Mouse (Mus musculus) liver (tissue): ENCODE measurements at regions not wholly inside any gene's neighbourhood (a gene's known extent, or its start where the extent isn't known, plus 50 kb on each side); places are given as distances from the start of the nearest gene placed in this dataset.

Experiments used
- DNase-seq: peaks from one replicate; pipeline ENCODE4 v3.0.0-alpha.2; 2020; ENCODE audit warnings: mixed read lengths

DNA sequence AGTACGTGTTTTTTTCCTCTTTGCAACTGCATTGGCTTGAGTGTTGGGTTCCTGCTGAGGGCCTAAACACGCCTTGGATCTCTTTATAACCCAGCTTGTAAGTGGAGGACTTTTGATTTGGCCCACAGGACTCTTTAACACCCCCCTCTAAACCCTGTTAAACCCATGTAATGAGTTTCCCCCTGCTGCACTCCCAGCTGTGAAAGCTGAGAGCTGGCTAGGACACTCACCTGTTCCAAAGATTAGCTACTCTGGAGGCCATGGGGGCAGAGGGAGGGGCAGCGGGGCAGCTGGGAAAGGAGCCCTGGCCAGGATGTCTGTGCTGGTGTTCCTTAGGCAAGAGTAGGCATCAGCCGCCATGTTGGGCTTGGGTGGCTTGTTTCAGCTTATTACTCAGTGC is 128.7 kb upstream of the Irx3 start:
- DNase-seq = no peak

DNA sequence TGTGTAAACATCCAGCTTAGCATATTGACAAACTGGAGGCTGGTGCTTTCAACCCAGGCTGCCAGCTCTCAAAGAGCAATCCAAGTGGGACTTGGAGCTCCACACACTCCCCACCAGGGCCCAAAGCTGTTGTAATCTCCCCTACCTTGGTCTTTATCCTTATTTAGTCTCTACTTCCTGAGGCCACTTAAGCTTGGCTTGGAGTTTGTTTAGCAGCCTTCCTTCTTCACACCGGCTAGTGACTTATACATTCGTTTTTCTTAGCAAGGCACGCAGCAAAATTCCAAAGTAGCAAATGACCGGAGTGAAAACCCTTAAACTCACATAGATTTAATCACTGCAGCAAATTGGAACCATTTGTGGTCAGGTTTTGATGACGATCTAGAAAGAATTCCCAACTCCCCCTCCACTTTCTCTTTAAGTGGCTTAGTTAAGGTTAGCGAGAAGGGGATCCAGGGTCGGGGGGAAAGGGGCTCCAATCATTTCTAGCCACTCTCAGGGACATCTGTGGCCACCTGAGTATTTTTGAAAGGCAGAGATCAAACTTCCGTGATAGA is 124.2 kb upstream of the Irx3 start:
- DNase-seq = no peak

DNA sequence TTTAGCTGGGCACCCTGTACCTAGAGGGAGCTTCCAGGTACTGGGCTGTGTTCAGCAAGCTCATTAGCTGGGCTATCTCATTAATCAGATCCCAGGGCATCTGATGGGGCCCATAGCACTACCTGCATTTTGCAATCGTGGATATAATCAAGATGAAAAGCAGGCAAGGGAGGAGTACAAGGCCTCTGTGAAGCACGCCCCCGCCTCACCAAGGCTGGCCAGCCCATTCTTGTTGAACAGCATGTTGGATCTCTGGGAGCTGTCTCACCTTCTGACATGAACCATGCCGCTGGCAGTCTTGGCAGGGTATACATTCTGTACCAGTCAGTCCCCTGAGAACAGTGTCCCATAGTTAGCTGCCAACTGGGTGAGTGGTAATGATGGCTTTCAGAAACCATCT is 122.3 kb upstream of the Irx3 start:
- DNase-seq = no peak

DNA sequence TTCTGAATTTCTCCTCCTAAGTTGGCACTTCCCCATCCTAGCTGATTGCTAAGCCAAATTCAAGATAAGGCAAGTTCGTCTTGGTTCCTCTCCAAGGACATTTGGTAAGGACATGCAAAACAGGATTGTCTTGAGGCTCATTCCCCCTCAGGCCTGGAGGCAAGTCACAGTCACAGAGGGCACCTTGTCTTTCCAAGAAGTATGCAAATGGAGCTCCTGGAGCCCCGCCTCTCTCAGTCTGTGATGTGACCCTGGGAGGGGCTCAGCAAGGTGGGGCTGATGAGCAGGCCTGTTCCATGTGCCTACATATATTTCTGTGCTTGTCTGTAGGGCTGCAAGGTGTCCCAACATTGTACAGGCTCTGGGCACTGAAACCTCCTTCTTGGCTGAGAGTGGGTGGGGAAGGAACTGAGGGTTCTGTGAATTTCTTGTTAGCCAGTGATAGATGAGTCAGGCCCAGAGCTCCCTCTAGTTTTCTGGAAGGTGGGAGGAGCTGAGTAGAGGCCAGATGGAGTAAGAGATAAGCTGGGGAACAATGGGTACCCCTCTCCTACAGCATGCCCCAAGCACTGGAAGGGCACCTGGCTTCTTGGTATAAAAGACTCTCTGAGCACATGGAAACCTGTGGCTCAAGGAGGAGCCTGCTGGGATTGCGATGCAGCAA is 120.5 kb upstream of the Irx3 start:
- peak; percentile 26 for DNase-seq

DNA sequence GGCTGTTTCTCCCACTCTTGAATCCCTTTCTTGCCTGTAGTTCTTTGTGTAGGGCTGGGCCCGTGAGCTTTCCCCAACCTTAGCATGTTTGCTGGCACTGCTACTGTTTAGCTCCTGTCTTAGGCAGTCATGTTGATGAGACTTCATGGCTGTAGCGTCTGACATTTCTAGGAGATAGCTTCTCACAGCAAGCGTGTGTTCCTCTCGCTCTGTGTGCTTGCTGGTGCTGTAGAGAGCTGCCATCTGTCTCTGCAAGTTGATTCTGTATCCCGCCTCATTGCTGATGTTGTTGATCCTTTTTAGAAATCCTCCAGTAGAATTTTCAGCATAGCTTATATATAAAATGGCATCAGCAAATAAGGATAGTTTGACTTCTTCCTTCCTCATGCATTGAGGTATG is 116.0 kb upstream of the Irx3 start:
- no peak for DNase-seq

DNA sequence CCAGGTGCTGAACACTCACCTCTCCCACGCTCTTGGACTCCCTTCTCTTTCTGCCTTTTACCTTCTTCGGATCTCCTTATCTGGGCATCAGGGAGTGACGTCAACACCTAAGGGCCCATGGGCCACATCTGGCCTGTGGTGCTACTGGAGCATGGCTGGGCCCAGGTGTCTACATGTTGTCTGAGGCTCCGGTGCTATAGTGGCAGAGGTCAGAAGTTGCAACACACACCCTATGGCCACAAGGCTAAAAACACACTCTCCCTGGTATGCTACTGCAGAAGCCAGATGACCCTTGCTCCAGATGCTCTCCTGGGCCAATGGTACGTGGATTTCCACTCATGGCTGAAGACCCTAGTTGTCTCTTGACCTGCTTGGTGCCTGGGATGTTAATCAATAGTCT is 112.1 kb upstream of the Irx3 start:
- no peak for DNase-seq

DNA sequence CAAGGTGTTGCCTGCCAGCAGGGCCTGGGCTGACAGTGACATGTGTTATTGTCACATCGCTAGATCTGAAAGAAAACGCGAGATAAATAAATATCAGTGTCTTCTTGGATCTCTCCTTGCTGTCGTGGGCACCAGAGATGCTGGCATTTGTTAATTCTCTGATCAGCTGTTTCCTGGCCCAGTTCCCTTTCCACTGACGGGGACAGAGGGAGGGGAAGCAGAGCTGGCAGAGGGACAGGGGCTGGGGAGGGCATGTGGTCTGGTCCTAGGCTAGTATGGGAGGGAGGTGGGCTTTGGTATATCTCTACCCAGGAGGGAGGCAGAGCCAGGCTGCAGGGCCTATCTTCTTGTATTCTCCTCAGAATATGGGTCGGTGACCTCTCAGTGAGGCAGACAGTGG is 111.3 kb upstream of the Irx3 start:
- no peak for DNase-seq

DNA sequence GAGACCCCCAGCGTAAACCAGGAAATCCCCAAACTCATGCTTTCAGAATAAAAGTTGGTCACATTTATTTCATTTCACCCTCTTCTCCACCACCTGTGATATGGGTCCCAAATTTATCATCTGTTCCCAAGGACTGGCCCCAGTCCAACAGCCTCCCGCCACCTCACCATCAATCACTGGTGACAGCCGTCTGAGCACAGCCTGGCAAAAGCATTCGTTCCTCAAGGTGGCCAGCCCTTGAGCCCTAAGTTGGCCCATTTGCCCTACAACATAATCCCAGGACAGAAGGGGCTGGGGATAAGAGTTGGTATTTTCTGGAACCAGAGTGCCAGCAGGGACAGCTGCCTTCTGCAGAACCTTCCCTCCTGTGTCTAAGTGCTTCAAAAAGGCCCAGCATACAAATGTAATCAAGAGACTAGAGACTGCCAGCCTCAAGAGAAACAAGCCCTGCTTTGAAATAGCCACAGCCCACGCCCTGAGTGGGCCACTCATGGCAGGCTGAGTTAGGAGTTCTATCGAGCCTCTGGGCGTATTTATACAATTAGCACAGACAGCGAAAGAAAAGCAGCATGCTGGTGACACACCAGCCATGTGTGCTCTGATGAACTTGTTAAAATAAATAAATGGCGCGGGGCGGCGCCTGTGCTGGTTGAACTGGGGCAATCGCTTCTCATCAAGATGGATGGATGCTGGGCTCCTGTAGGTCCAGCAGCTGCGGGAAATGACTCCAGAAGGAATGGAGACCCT is 107.9 kb upstream of the Irx3 start:
- no peak for DNase-seq

DNA sequence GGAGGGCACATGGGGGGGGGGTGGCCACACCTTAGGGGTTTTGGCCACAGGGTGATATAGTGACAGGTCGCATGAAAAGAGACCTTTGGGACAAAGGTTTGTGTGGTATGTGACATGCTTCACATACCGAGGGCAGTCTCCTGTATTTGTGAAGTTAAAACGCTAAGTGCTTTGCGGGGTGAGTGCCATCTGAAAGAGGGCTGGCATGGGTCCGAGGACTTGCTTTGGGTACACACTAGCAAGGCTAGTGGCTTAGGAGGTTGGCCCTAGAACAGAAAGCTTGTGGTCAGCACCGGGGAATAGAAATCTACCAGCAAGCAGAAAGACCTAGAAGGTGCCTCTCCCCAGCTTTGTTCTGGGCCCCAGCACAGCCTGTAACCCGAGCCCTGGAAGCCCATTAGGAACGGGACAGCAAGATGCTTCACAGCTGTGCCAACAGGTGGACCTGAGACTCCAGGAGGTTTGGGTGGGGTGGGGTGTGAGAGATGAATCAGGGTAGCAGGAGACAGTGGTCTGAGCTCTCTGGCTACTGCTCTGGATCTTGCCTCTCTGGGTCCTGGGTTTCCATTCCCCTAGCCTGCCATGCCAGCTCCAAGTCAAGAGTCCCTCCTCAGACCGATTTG is 107.0 kb upstream of the Irx3 start:
- DNase-seq = no peak

DNA sequence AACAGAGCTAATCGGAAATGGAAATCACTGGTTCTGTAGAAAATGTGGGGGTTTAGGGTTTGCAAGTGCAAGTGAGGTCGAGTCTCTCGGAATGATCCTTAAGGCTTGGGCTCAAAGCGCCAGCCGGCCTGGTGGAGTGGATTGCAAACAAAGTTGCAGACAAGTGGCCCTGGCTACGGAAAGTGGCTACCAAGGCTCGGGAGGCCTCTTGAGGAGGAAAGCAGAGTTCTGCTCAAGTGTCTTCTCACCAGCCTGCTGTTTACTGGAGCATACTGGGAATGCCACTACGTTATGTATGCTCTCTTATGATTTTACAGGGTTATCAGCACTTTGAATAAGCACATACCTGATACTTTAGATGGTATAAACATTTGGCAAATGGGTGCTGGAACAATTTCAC is 105.3 kb upstream of the Irx3 start:
- DNase-seq = no peak

DNA sequence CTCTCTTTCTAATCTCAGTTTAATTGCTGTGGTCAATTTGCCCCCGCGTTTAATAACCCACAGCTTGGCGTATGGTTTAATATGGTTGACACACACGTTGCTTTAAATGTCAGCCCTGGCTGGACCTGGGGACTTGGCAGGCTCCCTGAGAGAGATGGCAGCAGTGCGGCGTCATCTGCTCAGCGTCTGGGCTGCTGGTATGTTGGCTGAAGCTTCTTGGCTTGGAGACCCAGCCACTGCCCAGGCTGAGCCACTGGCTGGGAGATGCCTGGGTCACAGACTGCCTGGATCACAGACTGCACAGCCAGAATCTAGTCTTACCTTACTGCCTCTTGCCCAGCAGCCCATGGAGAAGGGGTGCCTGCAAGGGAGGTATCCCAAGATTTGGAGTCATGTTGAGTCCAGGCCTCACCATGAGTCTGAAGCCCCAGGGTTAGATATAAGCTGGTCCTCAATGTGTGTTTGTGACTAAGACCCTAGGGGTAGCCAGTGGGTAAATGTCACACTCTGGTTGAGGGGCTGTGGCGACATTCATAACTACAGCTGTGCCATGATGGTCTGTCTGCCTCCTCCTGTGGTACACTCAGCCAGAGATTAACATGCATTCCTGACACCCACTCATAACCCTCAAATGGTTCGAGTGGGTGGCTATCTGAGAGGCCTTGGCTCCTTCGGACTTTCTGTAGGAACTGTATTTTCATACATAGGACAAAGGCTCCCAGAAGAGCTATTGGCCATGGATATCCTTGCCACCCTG is 99.8 kb upstream of the Irx3 start:
- no peak for DNase-seq

DNA sequence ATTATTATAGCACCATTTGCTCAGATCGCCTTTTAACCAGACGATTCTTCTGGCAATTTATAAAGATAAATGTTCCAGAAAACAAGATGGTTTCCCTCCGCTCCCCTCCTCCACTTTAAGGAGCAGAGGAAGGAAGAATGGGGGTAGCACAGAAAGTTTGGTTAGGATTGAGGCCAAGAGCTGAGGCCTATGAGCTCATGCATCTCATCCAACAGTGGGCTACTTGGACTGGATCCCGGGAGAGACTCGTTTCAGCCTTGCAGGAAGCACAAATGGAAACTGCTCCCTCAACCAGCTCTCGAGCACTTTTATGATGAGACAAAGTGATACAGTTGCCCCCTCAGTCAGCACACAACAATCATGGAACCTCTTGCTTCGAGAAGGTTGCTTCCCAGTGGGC is 97.9 kb upstream of the Irx3 start:
- DNase-seq = no peak

DNA sequence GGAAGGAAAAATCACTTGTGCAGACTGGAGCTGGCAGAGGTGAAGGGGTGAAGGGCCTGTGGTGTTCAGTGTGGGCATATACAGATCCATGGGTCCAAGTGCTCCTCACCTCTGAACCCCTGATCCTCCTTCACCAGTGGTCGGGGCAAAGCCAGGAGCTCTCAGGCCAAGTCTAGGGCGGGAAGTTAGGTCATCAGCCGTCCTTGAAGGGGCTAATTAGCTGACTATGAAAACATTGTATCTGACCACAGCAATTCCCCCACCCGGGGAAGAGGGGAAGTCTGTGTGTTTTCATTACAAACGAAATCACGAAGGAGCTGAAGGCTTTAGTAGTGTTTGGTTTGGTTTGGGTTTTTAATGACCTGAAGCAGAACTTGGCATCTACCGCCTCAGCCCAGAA is 95.5 kb upstream of the Irx3 start:
- no peak for DNase-seq

DNA sequence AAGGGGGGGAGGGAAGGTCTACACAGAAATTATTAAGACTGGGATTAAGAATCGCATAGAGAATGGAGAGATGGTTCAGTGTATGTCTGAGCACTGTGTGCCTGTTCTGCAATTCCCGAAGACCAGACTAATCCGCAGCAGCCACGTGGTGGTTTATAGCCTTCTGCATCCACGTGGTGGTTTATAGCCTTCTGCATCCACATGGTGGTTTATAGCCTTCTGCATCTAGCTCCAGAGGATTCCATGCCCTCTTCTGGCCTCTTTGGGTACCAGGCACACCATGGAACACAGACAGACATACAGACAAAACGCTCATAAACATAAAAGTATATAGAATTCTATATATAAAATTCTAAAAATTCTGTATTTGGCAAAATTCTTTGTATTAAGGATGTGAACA is 94.1 kb upstream of the Irx3 start:
- no peak for DNase-seq

DNA sequence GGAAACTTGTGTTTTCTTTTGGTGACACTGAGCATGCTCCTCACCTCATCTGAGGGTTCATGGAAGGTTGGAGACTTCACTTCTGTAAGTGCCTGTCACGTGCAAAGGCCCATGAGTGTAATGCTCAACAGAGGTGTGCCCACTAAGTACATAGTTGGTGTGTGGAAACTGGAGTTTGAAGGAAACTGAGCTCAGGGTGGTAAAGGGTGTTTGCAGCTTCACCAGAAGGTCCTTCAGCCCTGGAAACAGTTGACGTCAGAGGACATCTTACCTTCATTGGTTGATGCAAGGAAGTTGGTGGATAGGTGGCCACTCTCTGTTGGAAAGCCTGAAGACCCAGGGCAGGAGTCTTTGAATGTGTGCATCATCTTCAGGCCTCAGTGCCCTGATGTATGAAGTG is 83.0 kb upstream of the Irx3 start:
- no peak for DNase-seq

DNA sequence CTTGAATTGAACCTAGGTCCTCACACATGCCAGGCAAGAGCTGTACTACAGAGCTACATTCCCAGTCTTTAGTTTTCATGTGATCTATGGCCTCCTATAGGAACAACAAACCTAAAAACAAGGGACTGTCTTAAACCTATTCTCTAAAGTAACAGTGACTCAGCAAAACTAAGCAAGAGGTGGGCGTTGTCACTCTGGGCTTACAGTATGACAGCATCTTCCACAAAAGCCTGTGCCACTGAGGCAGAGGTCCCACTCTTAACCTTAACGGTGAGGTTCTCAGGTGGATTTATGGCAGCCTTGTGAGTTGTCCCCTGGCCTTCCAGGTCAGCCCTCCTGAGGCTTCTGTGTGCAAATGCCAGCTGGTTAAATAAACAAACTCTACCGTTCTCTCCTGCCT is 82.5 kb upstream of the Irx3 start:
- DNase-seq = peak; percentile 23

DNA sequence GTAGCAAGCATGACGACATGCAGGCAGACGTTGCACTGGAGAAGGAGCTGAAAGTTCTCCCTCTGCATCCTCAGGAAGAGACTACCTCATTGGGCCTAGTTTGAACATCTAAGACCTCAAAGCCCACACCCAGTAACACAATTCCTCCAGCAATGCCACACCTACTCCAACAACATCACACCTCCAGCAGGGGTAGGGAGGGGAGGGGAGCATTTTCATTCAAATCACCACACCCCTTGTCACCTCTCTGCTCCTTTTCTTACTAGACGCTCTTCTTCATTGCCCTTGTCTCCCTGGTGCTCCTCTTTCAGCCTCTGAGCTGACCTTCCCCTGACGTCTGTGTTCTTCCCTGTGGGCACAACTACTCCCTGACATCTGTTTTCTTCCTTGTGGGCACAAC is 81.1 kb upstream of the Irx3 start:
- no peak for DNase-seq

DNA sequence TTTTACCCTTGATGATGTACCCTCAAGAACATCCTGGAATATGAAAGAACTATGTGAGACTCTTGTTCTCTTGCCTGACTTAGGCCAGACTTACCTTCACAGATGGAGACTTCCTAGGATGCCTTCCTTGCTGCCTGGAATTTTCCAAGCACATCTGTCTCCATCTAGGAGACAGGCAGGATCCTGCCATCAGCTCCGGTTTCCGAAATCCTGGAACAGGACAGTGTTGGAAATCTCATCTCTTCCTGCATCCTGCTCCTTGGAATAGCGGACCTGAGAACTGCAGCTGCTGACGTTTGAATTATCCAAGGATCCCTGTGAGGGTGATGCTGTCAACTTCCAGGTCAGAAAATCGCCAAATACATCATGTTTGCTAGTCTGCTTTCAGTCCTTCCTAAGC is 77.0 kb upstream of the Irx3 start:
- no peak for DNase-seq

DNA sequence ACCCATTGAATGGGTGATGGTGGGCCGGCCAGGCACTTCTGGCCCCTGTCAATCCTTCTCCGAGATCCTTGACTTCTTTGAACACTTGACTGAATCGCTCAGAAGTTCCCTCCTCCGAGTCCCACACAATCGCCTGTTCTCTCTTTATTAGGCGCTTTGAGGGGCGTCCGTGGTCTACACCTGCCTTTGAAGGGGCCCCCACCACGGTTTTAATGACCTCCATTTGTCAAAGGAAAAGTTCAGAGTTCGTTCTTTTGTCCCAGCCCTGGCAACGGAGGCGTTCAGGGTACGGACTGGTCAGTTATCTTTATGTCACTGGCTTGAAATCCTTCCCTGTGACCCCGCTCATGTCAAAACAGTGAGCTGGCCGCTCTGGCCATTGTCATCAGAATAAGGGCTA is 74.3 kb upstream of the Irx3 start:
- DNase-seq = no peak

DNA sequence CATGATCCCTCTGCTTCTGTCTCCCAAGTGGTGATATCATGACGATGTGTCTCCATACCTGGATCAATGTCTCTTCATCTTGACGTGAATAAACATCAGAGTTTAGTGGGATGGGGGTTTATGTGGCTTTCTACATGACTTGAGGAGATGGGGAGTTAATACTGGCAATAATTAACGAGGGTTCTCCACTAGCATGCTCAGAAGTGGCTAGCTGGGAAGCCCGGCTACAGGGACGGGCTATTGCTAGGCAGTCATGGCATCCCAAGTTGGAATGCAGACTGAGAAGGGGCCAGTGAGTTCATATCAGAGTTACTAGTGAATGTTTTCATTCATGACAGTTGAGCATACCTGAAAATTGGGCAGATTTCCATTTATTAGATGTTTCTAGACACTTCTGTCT is 71.4 kb upstream of the Irx3 start:
- DNase-seq = no peak

DNA sequence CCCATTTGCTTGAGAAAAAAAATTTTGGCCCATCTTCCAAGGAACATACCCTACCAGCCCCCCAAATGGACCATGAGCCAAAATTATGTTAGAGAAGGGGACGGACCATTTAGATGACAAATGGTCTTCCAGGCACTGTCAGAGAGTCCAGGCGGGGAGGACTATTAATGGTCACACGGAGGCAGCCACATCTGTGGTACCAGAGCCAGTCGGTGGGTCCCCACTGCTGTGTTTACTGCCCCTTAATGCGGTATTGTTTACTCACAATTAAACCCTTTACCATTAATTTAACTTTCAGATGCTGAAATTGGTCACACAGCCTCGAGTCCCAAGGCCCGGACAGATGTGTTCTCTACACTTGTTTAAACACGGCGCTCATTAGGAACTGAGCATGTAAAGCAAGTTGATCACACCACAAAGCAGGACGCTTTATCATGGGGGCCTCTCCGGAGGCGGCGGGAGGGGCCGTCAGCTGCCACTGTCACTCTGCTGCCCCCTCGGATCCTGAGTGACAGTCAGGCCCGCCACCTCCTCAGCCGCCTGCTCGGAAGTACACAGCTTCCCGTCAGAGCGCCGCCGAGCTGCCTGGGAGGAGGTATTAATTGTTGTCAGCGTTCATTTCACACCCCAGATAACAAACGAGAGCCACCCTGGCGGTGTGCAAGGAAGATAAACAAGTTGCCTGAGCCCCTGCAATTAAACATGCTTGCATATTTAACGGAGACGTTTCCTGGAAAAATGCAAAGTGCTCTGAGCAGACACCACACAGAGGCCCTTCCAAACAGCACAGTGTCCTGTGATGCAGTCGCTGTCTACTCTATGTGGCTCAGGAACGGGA is 70.6 kb upstream of the Irx3 start:
- peak; percentile 86 for DNase-seq

DNA sequence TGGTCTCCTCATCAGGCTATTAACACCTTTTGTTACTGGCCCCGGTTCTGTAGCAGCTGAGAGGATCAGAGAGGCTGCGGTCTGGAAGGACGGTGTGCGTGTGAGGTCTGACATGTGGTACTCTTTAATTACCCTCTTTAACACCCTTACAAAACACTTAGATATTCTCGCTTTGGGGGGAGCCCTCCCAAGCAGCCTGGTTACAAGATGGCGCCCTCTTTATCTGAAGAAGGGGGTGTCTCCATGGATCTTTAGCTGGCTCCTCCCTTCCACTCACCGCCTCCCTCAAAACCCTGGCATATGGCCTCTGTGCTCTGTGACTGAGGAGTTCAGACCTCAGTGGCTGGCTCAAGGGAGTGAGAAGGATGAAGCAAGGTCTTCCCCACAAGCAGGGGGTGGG is 65.2 kb upstream of the Irx3 start:
- no peak for DNase-seq

DNA sequence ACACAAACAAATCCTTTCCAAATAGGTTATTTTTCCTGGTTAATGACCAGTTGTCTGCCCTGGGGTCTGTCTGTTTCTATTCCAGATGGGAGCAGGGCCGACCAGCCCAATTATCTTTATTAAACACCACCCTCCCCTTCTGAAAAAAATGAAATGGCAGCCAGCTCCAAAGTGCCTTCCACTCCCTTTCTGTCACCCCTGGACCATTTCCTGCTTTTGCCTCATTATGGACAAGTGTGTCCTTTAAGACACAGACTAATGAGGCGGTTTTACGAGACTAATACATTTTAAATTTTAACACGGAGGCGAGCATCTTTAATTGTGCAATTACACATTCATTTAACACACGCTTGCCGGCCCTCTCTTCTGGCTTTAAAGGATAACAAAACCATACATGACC is 64.2 kb upstream of the Irx3 start:
- no peak for DNase-seq
